Mouse (Mus musculus) G1E (cell line): ENCODE measurements at regions not wholly inside any gene's neighbourhood (a gene's known extent, or its start where the extent isn't known, plus 50 kb on each side); places are given as distances from the start of the nearest gene placed in this dataset.

Source experiments
- CTCF ChIP-seq: IDR thresholded peaks from 2 replicates; pipeline ENCODE4 v1.5.1; 2012; ENCODE audit warnings: low read depth, low read length, inconsistent platforms, mixed read lengths
- GATA1 ChIP-seq: IDR thresholded peaks from 2 replicates; pipeline ENCODE4 v1.6.1; 2012; ENCODE audit warnings: borderline replicate concordance, low read length, inconsistent platforms, mixed read lengths

DNA sequence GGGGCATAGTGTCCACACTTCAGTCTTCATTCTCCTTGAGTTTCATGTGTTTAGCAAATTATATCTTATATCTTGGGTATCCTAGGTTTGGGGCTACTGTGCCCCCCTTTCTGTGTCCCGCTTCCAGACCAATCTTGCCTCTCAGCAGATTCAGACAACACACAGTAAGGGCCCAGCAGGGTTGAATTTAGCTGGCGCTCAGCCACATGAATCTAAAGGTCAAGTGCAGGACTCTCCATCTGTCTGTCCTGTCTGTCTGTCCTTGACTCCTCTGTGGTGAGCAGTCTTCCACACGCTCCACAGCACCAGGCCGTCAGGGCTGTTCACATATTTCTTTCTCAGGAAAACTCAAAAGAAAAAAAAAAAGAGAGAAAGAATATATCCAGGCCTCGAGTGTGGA is 255.5 kb upstream of the Kdm8 start:
- TF ChIP-seq CTCF = no peak
- TF ChIP-seq GATA1 = no peak
